Mouse (Mus musculus) myocyte (in vitro differentiated cells): Measurements from ENCODE around the gene Ifitm10.

ENCODE experiments used
- CEBPB ChIP-seq: IDR thresholded peaks from 2 replicates; pipeline ENCODE4 v1.6.1; 2011; ENCODE audit warnings: mild to moderate bottlenecking, moderate library complexity; ENCODE audit not compliant: poor library complexity, insufficient read depth, severe bottlenecking
- E2F4 ChIP-seq: IDR thresholded peaks from one replicate; pipeline ENCODE4 v1.6.1; 2011; ENCODE audit warnings: mild to moderate bottlenecking, control low read depth, moderate library complexity; ENCODE audit not compliant: insufficient read depth
- MAX ChIP-seq: IDR thresholded peaks from one replicate; pipeline ENCODE4 v1.6.1; 2011; ENCODE audit warnings: low read depth, mild to moderate bottlenecking, control low read depth
- MYOD1 ChIP-seq, 3 experiments: IDR thresholded peaks; one replicate each; pipeline ENCODE4 v1.6.1; 2011; ENCODE audit warnings: control low read depth in 2 of 3, low read depth in 2 of 3, mild to moderate bottlenecking in 2 of 3, moderate library complexity in 1 of 3; ENCODE audit not compliant: insufficient read length in 2 of 3, control insufficient read depth in 1 of 3
- MYOG ChIP-seq, 3 experiments: IDR thresholded peaks; one replicate each; pipeline ENCODE4 v1.6.1; 2011; ENCODE audit warnings: control low read depth in 2 of 3, low read depth in 2 of 3, mild to moderate bottlenecking in 2 of 3; ENCODE audit not compliant: insufficient read length in 2 of 3, control insufficient read depth in 1 of 3, insufficient read depth in 1 of 3
- POLR2A ChIP-seq: IDR thresholded peaks from one replicate; pipeline ENCODE4 v1.6.1; 2011; ENCODE audit warnings: low read depth, mild to moderate bottlenecking, control low read depth, moderate library complexity; ENCODE audit not compliant: insufficient read length
- POLR2AphosphoS2 ChIP-seq: IDR thresholded peaks from one replicate; pipeline ENCODE4 v1.6.1; 2011; ENCODE audit warnings: low read depth, control low read depth; ENCODE audit not compliant: insufficient read length
- SRF ChIP-seq: IDR thresholded peaks from one replicate; pipeline ENCODE4 v1.6.1; 2011; ENCODE audit warnings: low read depth; ENCODE audit not compliant: control insufficient read depth, insufficient read length
- TCF12 ChIP-seq: IDR thresholded peaks from one replicate; pipeline ENCODE4 v1.6.1; 2011; ENCODE audit warnings: mild to moderate bottlenecking, control low read depth; ENCODE audit not compliant: poor library complexity, insufficient read depth, severe bottlenecking
- TCF3 ChIP-seq: IDR thresholded peaks from one replicate; pipeline ENCODE4 v1.6.1; 2011; ENCODE audit warnings: low read depth, control low read depth; ENCODE audit not compliant: insufficient read length
- USF1 ChIP-seq: IDR thresholded peaks from one replicate; pipeline ENCODE4 v1.6.1; 2011; ENCODE audit warnings: low read depth, mild to moderate bottlenecking, control low read depth, moderate library complexity

GRCm38 (mm10) chr7:142384306-142384705 is 10.8 kb upstream of the Ifitm10 start:
- TF ChIP-seq CEBPB = no peak
- no peak for TF ChIP-seq POLR2A
- no peak for TF ChIP-seq POLR2AphosphoS2
- TF ChIP-seq E2F4 = no peak
- TF ChIP-seq TCF12 = no peak
- TF ChIP-seq SRF = no peak
- no peak for TF ChIP-seq USF1
- TF ChIP-seq MYOD1 (IDR thresholded peaks at IDR 0.05; ENCODE audit: control insufficient read depth in 1 of 3, insufficient read length in 2 of 3, low read depth in 2 of 3) = no peak
- no peak for TF ChIP-seq MAX
- TF ChIP-seq MYOG (IDR thresholded peaks at IDR 0.05; ENCODE audit: control insufficient read depth in 1 of 3, insufficient read depth in 1 of 3, insufficient read length in 2 of 3, low read depth in 2 of 3) = no peak
- no peak for TF ChIP-seq TCF3
